Mouse (Mus musculus): ENCODE measurements around the gene Kdm1a. TPM values are rescaled to one million over a fixed set of nuclear protein-coding genes. Genes with fewer than 3 reads are reported as not detected.

Kdm1a gene
- total RNA-seq, 2 experiments from 2014 or later, result 129 to 136 TPM

GRCm38 (mm10) chr4:136605756-136606485, 3.4 kb upstream of the Kdm1a start:
- DNase-seq (ENCODE audit: low spot score in 2 of 2), result no peak

GRCm38 (mm10) chr4:136602018-136602554, 437 bp downstream of the Kdm1a start:
- DNase-seq (ENCODE audit: low spot score in 2 of 2), result peak; percentile 55 to 65

DNA sequence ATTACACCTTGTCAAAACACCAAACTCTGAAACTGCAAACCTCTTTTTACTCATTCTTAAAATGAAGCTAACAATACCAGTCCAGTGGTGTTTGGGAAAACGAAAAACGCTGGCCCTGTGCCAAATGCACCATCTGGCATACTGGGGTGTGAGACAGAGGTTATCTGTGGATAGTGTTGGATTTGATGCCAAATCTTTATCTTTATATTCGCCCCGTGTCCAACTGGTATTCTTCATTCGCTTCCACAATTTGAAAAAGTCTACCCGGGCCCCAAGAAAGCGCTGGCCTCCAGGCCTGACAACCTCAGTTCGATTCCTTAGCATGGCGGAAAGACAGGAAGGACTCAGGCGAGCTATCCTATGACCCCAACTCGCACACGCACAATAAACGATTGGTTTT, 1.0 kb downstream of the Kdm1a start:
- peak; percentile 71 to 74 for DNase-seq (ENCODE audit: low spot score in 2 of 2)

- no peak for DNase-seq (ENCODE audit: low spot score in 2 of 2)
These were observed 2.0 kb downstream of the Kdm1a start for GRCm38 (mm10) chr4:136600536-136600935.

GRCm38 (mm10) chr4:136599869-136600268, 2.7 kb downstream of the Kdm1a start:
- no peak for DNase-seq (ENCODE audit: low spot score in 2 of 2)

DNA sequence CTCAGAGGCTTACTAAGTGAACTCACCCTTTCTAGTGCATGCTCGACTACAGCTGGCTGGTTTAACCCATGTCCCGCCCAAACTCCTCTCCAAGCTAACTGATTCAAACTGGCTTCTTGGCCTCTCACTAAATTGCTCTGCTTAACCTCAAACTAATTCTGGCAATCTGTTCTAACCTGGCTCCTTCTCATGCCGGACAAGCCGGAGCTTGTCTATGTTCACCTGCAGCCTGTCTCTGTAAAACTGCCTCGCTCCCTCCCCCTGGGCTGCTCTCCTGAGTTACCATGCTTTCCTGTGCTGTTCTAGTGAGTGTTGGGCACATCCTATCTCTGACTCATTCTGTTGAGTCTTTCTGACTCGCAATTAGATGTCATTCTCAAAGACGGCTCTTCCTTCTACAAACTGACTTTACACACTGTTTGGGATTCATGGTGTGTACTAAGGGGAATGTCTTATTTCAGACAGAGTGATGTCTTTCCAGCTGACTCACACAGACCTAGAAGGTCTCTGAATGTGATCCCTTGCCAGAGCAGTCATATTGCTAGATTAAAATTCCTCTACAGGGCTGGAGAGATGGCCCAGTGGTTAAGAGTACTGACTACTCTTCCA, 4.2 kb downstream of the Kdm1a start:
- no peak for DNase-seq (ENCODE audit: low spot score in 2 of 2)

- DNase-seq (ENCODE audit: low spot score in 2 of 2), result no peak
These were observed 7.3 kb downstream of the Kdm1a start for GRCm38 (mm10) chr4:136595221-136595620.

- no peak for DNase-seq (ENCODE audit: low spot score in 2 of 2)
These were observed 8.5 kb downstream of the Kdm1a start for GRCm38 (mm10) chr4:136594006-136594405.

GRCm38 (mm10) chr4:136592111-136592510, 10.4 kb downstream of the Kdm1a start:
- DNase-seq (ENCODE audit: low spot score in 2 of 2), result no peak

DNA sequence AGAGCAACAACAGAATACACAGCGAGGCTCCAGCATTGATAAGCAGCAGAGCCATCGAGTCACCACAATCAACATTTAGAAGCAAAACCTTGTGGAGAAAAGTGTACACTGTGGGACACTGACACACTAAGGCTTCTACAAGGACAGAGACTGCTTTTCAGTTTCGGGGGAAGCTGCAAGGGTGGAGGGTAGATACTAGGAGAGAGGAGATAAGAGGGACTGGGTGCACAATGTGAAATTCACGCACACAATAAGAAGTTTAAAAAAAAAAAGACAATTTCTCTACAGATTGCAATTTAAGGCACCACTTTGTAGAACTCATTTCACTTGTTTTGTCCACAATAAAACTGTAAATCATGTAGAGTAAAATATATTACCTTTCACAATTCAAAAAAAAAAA, 14.5 kb downstream of the Kdm1a start:
- no peak for DNase-seq (ENCODE audit: low spot score in 2 of 2)

DNA sequence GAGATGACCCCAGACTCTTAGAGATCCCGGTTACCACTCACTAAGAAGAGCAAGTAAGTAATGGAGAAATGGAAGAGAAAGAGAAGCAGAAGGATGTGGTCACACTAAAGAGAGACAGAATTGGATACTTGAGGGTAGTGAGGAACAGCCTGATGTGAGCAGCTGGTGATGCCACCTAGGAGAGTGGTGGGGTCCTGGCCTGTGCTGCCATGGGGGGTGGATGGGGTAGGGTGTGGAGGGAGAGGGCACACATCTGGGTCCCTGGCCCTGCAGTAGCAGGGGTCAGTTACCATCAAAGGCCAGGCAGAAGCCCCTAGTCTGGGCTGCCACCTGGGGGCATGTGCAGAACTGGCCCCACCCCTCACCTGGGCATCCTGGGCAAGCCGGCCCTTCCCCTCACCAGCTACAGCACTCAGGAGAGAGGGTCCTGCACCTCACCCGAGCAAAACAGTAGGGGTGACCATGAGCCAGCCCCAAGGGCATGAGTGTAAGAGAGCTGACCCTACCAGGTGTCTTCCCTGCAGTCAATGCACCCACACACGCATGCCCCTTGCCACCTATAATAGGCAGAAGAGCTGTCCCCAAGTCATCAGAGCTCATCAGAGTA, 15.2 kb downstream of the Kdm1a start:
- no peak for DNase-seq (ENCODE audit: low spot score in 2 of 2)

GRCm38 (mm10) chr4:136581885-136582284, 20.6 kb downstream of the Kdm1a start:
- no peak for DNase-seq (ENCODE audit: low spot score in 2 of 2)

DNA sequence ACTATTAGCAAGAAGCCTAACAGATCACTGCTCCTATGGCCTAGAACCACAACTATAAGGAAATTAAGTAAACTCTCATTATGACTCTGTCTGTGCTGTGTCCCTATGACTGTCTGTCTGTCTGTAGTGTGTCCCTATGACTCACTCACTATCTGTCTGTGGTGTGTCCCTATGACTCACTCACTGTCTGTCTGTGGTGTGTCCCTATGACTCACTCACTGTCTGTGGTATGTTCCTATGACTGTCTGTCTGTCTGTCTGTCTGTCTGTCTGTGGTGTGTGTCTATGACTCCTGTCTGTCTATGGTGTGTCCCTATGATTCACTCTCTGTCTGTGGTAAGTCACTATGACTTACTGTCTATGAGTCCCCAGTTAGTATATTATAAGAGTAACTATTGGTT, 32.5 kb downstream of the Kdm1a start:
- no peak for DNase-seq (ENCODE audit: low spot score in 2 of 2)

DNA sequence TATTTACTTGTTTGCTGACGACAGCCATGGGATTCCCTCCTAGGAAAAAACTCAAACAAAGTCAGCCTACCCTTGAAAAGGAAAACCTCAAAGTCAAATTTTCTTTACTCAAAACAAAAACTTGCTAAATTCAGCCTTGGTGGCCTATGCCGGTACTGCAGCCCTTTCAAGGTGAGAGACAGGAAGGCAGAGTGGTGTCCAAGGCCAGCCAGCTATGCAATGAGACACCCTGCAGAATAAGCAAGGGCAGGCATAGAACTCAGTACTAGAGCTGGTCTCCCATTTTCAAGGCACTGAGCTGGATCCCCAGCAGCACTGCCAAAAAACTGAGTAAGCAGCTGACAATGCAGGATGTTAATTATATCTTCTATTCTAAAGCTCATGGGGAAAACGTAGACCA, 33.9 kb downstream of the Kdm1a start:
- no peak for DNase-seq (ENCODE audit: low spot score in 2 of 2)

GRCm38 (mm10) chr4:136562755-136563154, 39.8 kb downstream of the Kdm1a start:
- DNase-seq (ENCODE audit: low spot score in 2 of 2), result no peak

- no peak for DNase-seq (ENCODE audit: low spot score in 2 of 2)
These were observed 42.1 kb downstream of the Kdm1a start for GRCm38 (mm10) chr4:136560270-136560991.

DNA sequence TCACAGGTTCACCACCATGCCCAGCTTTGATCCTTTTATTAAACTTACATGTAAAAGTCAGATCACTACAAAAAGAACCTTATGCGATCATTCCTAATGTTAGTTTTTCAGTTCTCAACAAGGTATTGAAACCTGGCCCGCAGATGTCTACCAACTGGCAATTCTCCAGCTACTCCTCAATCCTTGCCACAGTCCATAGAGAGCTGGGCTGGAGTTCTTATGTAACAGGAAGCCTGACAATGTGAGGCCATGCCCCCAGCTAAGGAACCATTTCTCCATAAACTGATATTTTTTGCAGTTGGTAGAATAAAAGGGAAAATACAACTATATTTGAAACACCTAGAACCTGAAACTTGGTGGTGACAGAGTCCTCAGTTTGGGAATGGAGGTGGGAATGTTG, 42.8 kb downstream of the Kdm1a start:
- no peak for DNase-seq (ENCODE audit: low spot score in 2 of 2)

- no peak for DNase-seq (ENCODE audit: low spot score in 2 of 2)
These were observed 44.9 kb downstream of the Kdm1a start for GRCm38 (mm10) chr4:136557638-136558037.

GRCm38 (mm10) chr4:136553108-136553507, 49.4 kb downstream of the Kdm1a start:
- no peak for DNase-seq (ENCODE audit: low spot score in 2 of 2)

DNA sequence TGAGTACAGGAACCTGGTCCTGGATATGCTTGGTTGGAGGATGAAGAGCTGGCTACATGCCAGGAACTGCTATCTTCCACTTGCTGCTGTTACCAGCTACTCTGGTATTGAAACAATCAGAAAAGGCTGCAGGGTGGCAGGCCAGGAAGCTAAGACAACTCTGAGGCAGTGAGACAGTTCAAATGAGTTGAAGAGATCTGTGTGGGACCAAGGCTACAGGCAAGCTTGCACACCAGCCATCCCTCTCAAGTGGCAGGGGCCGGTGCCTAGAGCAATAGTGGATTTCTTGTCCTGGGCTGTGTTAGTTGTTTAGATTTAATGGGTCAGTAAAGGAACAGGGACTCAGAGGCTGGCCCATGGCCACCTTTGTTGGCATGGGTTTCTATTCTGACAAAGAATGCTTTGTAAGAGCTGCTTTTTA, 54.1 kb downstream of the Kdm1a start:
- DNase-seq (ENCODE audit: low spot score in 2 of 2), result peak; percentile 46 to 61

GRCm38 (mm10) chr4:136547721-136548120, 54.8 kb downstream of the Kdm1a start:
- no peak for DNase-seq (ENCODE audit: low spot score in 2 of 2)
